Mouse (Mus musculus): ENCODE data around the gene Tpt1.

DNA sequence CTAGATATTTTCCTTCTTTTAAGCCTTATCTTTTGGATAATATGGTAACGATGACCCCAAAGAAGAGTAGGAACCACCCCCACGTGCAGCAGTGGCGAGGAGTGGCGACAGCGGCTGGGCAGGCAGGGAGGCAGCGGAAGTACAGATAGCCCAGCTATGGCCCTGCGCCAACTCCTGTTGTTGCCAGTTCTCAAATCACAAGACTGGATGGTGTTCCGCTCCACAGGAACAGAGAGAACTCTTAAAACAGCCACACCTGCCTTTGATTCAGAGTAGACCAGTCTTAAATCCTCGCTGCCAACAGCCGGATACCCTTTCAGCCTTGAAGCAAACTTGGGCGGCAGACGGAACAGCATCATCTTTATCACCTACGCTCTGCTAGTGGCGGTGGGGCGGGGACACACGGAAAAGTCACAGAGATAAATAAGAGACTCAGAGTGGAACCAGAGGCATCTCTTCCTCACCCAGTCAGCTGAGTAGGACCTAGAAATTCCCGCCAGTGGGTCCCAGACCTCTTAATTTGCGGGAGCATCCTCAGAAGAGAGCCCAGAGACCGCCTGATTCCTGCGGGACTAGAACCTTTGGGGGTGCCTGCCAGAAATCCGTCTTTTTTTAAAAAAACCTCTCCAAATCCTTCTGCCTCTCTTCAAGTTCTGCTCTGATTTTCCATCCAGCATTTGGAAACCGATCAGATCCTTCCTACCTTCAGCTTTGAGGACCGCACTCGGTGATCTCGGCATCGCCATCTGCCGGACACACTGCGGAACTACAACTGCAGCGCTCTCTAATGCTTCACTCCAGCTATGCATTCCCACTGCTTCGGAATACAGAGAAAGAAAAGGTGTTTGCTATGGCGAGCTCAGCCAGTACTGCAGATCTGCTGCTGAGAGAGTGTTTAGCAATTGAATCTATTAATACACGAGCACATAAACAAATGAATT lies 15.8 kb upstream of the Tpt1 start:
- peak; percentile 85 for TF ChIP-seq CTCF (IDR thresholded peaks at IDR 0.05; ENCODE audit: borderline replicate concordance, control insufficient read depth, extremely low read depth, insufficient read depth, low read length, poor library complexity)
- no peak for TF ChIP-seq POLR2A (IDR thresholded peaks at IDR 0.05; ENCODE audit: control insufficient read depth, extremely low read depth, insufficient read depth, low read length, poor library complexity)

Measured in thymus, adult 2 months (tissue).